Mouse (Mus musculus) embryo, embryonic 11.5 days (tissue): ENCODE measurements at regions not wholly inside any gene's neighbourhood (a gene's known extent, or its start where the extent isn't known, plus 50 kb on each side); places are given as distances from the start of the nearest gene placed in this dataset.

Source experiments
- DNase-seq: peaks from one replicate; pipeline ENCODE4 v3.0.0-alpha.2; 2012; ENCODE audit warnings: low read depth, low spot score

- no peak for DNase-seq
Measured at GRCm38 (mm10) chr6:16999451-17000139, 65.4 kb upstream of the Tes start.

- DNase-seq, result no peak
Measured at GRCm38 (mm10) chr6:16995495-16995936, 69.4 kb upstream of the Tes start.

- DNase-seq, result peak; percentile 42
Measured at GRCm38 (mm10) chr6:16994711-16995110, 70.2 kb upstream of the Tes start.

GRCm38 (mm10) chr6:16991996-16992591, 72.9 kb upstream of the Tes start:
- no peak for DNase-seq

- DNase-seq, result peak; percentile 54
Measured at GRCm38 (mm10) chr6:16978206-16978505, 79.9 kb upstream of the Tfec start.

- no peak for DNase-seq
Measured at GRCm38 (mm10) chr6:16977392-16978205, 79.4 kb upstream of the Tfec start.

- no peak for DNase-seq
Measured at GRCm38 (mm10) chr6:16965658-16966057, 67.4 kb upstream of the Tfec start.

GRCm38 (mm10) chr6:16964362-16964761, 66.1 kb upstream of the Tfec start:
- no peak for DNase-seq

- no peak for DNase-seq
Measured at GRCm38 (mm10) chr6:16963958-16964357, 65.7 kb upstream of the Tfec start.

- DNase-seq, result no peak
Measured at GRCm38 (mm10) chr6:16958102-16958501, 59.9 kb upstream of the Tfec start.

- DNase-seq, result no peak
Measured at GRCm38 (mm10) chr6:16956771-16957435, 58.7 kb upstream of the Tfec start.
